Mouse (Mus musculus) erythroblast, adult 5-6 weeks (primary cell): Measurements from ENCODE around the gene Micall1. TPM values are rescaled to one million over a fixed set of nuclear protein-coding genes. Genes with fewer than 3 reads are reported as not detected.

Experiments
- ATAC-seq: replicated peaks from 2 replicates; pipeline ENCODE4 v1.8.0; 2016; ENCODE audit warnings: moderate number of reproducible peaks, mild to moderate bottlenecking, moderate TSS enrichment, inconsistent platforms; ENCODE audit not compliant: poor library complexity, low FRiP score, severe bottlenecking
- total RNA-seq, 2 experiments: library from RNA; stranded (forward) in 1 of 2; stranded (reverse) in 1 of 2; fragments of 150-400 nt in 1 of 2; fragments of 200-764, 138-1000 nt in 1 of 2; gene quantifications; 2 replicates each; pipeline versions ENCODE4 v1.2.3 to v1.2.4; 2015 to 2017; ENCODE audit warnings: low replicate concordance in 2 of 2

Micall1 gene
- total RNA-seq (2015; ENCODE audit: low replicate concordance) (0.77 and 1.9 TPM in 2 replicates), total RNA-seq (2017; ENCODE audit: low replicate concordance) (0.68 and 0.98 TPM in 2 replicates)

DNA sequence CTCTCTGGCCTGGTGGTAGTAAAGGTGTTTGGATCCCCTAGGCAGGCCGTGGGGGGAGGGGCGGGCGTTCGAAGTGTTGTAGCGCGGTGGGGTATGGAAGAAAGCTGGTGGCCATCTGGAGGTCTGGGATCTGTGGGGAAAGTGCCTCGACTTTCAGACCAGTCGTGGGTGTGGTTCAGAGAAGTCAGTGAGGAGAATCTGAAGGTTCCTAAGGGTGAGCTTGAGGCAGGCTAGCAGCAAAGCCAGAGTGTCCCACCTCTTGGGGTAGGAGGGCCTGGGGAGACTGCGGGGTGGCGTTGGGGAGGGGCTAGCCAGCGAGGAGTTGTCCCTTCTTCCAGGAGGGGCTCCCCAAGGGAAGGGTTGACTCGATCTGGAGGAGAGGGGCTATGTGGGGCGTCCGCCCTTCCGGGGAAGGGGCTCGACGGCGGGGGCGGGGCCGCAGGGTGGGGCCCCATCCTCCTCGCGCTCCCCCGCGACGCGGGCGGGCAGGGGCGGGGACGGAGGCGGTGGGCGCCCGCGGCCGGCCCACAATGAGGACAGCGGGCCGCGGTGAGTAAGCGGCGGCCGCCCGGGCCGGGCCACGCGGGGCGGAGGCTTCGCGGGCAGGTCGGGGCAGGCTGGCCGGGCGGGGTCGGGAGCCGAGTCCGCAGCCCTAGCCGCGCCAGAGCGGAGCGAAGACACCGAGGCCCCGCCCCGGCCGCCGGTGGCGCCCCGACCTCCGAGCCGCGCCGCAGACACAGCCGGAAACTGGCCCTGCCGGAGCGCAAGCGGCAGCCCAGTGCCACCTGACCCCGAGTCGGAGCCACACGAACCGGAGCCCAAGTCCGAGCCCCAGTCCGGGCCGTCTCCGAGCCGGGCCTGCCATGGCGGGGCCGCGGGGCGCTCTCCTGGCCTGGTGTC, at the start of gene Micall1:
Micall1 (plus strand) TSS at position 478 of the 900 bp plus-strand sequence.
- no peak for ATAC-seq

DNA sequence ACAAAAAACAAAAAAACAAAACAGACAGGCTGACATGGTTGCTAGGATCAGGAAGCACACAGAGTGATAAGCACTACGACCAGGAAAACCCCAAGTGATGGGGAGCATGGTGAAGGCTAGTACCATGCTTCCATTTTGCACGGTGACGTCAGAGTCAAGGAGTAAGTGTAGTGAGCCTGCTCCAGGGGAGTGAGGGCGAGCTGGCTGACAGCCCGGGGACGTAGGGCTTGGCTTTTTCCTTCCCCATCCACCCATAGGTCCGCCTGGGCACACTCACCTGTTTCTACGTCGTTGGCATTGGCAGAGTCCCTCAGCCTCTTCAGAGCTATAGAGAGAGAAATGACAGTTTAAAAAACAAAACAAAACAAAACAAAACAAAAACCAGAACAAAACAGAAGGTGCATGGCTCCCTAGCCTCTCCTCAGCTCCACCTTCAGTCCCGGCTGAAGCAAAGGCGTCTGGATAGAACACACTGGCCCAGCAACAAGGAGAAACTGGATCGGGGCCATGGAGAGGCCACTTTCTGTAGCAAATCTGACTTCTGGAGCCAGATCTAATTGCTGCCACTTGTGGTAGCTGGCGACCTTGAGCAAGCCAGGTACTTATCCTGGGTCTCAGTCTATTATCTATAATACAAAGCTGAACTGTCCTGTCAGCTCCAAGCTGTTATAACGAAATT, 47.7 kb upstream of the Micall1 start:
- ATAC-seq: no peak

DNA sequence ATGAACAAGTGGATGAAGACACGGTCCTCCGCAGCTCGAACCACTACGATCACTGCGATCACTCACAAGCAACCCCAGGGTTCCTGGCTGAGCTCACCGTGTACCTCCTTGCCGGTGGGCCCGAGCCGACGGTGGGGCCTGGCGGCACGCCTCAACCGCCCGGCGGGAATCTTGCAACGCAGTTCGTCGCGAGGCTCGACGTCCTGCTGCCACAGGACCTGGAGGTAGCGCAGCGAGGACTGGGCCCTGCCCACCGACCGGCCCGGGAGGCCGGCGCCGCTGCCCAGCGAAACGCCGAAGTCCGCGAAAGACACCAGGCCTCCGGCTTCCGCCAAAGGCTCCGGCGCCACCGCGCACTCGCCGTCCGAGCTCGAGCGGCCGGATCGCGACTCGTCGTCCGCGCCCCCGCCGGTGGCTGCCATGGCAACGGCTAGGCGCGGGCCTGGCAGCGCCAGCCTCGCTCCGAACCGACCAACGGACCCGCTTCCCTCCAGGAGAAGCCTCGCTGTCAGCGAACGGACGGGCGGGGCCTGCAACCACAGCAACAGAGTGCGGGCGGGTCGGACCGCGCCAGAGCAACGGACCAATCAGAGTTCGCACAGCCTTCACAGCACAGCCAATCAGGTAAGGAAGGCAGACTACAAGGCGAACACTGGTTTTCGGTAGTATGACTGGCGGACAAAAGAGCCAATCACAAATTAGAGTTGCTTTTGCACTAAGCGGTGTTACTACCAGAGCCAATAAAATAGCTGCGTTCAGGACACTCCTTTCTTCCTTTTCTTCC, 46.1 kb upstream of the Micall1 start, which contains the start of gene Ankrd54:
Ankrd54 (minus strand) TSS at position 518 of the 784 bp plus-strand sequence.
- ATAC-seq: peak; percentile 94

DNA sequence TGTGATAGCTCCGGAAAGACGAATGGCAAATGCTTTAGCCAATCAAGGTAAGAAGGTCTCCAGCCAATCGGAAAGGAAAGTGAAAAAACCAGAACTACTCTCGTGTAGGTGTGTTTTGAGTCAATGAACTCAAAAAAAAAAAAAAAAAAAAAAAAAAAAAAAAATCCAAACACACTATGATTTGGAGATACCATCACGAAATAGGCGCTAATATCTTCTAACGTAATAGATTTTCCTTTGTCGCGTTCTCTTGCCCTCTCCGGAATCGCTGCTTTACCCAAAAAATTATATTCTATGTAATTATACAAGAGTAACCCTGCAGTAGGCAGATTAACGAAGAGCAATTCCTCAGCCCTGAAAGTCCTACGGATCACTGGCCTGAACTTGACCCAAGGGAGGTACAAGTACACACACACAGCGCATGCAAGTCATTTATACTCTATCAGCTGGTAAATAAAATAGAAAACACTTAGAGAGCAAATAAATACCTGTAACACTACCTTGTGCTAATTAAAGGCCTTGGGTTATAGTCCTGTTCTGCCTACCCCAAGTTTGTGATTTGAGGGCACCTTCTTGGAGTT, 45.4 kb upstream of the Micall1 start:
- 0 out of 2 replicates have a peak, but pooled peaks have one; percentile 9 for ATAC-seq

- ATAC-seq: no peak
Observed at GRCm38 (mm10) chr15:79065086-79065770, 43.5 kb upstream of the Micall1 start.

DNA sequence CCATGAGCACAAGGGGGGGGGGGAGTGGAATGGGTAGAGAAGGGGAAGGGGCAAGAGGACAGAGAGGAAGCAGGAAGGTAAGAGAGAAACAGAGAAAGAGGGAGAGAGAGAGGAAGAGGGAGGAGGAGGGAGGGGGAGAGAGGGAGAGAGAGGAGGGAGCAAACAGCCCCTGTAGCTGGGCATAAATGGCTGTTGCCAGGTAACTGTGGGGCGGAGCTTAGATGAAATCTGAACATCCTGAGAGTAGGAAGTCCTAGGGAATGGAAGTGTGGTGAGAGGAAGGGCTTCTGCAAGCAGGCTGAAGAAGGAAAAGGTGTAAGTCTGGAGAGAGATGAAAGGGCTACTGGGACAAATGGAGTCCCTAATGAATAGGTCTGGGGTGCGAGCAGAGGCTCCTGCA, 42.4 kb upstream of the Micall1 start:
- no peak for ATAC-seq

- peak; percentile 18; the same call in 1 of the 2 replicates for ATAC-seq
Observed at GRCm38 (mm10) chr15:79067631-79068030, 41.1 kb upstream of the Micall1 start.

- peak; percentile 14; the same call in 1 of the 2 replicates for ATAC-seq
Observed at GRCm38 (mm10) chr15:79068416-79068815, 40.3 kb upstream of the Micall1 start.

DNA sequence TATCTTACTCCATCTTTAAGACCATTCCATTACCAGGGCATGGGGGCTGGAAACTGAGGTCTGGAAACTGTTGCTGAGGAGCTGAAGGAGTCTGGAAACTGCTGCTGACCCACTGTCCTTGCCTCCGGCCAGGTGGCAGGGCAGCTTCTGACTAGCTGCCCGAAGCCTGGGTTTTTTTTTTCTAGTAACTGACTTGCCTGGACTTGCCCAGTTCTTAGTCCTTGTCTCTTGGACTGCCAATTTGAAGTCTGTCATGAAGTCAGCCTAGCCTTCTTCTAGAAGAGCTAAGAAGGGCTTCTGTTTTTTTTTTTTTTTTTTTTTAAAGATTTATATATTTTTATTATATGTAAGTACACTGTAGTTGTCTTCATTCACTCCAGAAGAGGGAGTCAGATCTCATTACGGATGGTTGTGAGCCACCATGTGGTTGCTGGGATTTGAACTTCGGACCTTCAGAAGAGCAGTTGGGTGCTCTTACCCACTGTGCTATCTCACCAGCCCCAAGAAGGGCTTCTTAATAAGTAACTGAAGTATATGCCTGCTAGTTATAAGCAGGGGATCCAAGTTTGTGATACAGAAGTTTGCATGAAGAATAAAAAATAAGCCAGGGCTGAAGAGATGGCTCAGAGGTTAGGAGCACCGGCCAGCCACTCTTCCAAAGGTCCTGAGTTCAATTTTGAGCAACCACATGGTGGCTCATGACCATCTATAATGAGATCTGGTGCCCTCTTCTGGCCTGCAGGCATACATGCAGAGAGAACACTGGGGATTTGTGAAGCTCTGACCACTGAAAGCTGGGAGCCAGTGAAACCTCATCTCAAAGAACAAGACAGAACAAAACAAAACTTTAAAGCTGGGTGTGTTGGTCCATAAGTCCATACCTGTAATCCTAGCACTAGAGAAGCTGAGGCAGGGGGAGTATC, 37.3 kb upstream of the Micall1 start:
- ATAC-seq: no peak

DNA sequence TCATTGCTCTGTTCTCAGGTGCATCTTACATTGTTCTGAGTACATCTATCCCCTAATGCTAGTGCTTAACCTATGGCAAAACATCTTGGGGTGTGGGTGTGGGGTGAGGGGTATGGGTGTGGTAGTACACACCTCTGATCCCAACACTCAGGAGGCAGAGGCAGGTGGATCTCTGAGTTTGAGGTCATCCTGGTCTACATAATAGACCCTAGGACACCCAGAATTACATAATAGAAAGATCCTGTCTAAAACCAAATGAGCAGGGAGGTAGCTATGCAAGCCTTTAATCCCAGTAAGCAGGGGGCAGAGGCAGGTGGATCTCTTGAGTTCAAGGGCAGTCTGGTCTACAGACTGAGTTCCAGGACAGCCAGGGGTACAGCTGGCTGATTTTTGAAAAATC, 34.9 kb upstream of the Micall1 start:
- no peak for ATAC-seq

GRCm38 (mm10) chr15:79074446-79074845, 34.3 kb upstream of the Micall1 start:
- no peak for ATAC-seq

DNA sequence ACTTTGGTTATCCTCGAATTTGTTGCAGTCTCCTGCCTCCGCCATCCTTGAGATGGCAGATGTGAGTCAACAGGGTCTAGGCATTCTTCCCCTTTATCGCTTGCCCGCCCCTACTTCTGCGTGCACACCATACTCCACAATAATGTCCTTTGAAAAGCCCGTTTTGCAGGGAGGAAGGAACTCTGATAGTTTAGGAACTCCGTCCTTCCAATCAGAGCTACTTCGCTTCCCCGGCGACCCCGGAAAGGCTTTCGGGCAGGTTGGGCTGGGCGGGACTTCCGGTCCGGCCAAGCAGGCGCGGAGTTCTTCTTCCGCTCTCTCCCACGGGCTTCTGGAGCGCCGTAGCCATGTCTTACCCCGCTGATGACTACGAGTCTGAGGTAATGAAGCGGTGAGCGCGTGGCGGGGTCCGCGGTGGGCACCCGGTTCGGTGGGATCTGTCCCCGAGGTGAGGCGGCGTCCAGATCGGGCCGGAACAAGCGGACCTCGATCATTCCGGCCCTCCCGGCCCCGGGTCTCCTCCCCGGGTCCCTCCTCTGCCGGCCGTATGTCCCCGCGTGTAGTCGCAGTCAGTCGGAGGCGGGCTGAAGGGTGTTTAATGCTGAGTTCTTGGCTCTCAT, 33.7 kb upstream of the Micall1 start, which contains the start of gene Eif3l:
Eif3l (plus strand) TSS at position 267 of the 620 bp plus-strand sequence.
- ATAC-seq: peak; percentile 94

DNA sequence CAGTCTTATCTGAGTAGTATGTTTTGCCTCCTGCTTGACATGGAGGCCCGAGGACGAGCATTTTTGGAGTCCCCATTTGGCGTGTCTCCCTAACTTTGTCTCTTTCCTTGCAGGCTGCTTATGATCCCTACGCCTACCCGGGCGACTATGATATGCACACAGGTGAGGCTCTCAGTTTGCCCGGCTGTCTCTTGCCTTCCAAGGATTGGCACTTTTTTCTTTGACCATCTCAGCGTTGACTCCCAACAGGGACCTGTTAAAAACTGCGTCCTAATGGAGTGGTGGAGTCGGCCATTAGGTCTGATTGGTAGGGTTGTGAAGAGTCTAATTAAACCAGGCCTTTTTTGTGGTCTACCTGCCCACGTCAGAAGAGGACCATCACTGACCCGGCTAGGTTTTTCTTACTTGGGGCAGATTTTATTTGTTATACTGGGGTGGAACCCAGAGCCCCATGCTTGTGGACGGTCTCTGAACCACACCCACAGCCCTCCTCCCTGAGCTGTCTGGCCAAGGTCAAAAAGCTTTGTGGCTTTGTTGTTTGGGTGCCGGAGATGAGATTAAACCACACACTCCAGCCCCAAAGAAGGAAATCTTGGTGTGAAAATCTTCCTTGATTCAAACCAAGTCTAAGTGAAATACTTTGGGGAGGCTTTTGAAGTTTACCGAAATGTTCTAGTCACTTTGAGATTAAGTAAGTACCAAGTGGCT, 32.9 kb upstream of the Micall1 start:
- ATAC-seq: peak; percentile 23

DNA sequence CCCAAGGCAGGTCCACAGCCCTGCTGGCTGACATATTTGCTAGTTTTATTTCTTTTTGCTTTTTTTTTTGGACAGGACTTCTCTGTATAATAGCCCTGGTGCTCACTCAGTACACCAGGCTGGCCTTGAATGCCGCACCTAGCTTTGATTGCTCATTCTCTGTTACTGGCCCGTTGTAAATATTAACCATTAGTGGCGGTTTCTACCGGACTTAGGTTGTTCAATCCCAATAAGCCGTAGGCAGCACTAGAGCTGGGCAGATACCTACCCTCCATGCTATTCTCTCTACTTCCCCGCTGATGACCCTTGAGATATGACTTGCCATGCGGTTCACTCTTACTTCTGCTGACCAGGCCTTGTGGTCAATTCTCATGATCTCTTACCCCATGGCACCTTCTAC, 29.1 kb upstream of the Micall1 start:
- no peak for ATAC-seq

DNA sequence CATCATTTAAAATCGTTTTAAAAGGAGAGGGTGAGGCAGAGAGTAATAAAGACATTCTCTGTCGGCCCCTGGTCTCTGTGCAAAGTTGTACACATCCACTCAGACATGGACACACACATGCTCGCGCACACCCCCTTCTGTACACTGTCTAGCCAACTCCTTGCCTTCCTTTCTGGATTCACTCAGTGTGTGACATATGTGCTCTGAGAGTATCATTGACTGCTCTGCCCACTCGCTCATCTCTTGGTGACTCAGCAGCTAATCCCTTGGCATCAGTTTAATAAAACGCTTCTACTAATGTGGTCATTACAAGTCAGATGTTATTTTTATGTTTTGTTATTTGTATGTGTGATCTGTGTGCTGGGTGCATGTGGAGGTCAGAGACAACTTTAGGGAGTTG, 16.4 kb upstream of the Micall1 start:
- no peak for ATAC-seq

DNA sequence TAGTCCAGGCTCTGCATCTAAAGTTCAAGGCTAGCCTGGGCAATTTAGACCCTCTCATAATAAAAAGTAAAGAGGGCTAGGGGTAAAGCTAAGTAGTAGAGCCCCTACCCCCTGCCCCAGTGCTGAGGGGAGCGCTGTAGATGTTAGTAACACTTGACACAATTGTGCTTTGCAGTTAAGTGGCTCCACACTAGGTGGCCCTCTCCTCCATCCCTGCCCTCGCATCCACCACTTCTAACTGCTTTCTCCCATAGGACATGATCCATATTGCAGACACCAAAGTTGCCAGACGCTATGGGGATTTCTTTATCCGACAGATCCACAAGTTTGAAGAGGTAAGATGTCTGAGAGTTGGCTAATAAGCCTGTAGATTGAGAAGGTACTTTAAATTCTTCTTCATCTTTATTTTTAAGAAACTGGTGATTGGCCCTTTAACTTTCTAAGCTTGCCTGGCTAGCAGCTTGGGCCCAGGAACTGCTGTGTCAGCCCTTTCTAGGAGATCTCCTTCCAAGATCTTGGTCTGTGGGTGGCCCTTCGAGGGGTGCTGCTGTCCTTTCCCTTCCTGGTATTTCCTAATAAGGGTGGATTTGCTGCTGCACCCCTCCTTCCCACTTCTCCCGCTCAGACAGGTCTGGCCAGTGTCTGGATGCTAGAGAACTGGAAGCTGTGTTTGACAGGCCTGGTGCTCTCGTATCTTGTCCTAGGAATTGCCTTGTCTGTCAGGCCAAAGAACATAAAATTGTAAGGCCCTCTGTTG, 15.4 kb upstream of the Micall1 start:
- no peak for ATAC-seq
